Mouse (Mus musculus) gastrocnemius, adult 18-20 months (tissue): Measurements from ENCODE around the gene B3galt6. TPM values are rescaled to one million over a fixed set of nuclear protein-coding genes. Genes with fewer than 3 reads are reported as not detected.

Experiments
- DNase-seq: peaks from one replicate; pipeline ENCODE4 v3.0.0; 2021; ENCODE audit warnings: low spot score
- long read RNA-seq, 2 experiments: library from polyadenylated mRNA; stranded (forward); transcript quantifications; one replicate each; pipeline ENCODE4 v2.0.0; 2021
- total RNA-seq, 2 experiments: library from RNA; stranded (reverse); gene quantifications; 2 replicates each; pipeline ENCODE4 v1.2.3; 2021

B3galt6 gene
- total RNA-seq = 1 to 10 TPM; 1.3 TPM
- long read RNA-seq, experiment 1, transcript B3galt6-201 (1 exons, 3,184 nt) = major isoform, 9 of 9 reads
- long read RNA-seq, experiment 1, partial matches to known transcripts = 0 of 9 reads
- long read RNA-seq, experiment 1, other reads (novel, unspliced or antisense) = 0 of 9 reads
- long read RNA-seq, experiment 2, transcript B3galt6-201 (1 exons, 3,184 nt) = major isoform, 5 of 5 reads
- long read RNA-seq, experiment 2, partial matches to known transcripts = 0 of 5 reads
- long read RNA-seq, experiment 2, other reads (novel, unspliced or antisense) = 0 of 5 reads

DNA sequence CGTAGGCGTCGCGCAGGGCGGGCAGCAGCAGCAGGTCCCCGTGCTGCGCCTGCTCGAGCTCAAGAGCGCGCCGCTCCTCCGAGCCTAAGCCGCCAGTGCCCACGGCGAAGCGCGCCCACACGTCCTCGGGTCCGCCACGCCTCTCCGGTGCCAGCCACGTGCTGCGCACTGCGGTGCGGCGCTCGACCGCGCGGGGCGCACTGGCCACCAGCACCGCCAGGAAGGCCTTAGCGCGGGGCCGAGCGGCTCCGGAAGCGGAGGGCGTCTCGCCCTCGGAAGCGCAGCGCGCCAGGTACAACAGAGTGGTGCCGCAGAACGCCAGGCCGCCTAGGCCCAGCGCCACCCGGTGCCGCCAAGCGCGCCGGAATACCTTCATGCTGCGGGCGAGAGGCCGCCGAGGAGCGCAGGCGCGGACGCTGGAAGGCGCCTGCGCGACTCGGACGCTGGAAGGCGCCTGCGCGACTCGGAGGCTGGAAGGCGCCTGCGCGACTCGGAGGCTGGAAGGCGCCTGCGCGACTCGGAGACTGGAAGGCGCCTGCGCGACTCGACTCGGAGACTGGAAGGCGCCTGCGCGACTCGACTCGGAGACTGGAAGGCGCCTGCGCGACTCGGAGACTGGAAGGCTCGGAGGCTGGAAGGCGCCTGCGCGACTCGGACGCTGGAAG is at the start of gene B3galt6, which contains the start of gene Sdf4:
Gene B3galt6, minus strand, starts transcription at position 409 of the 665 bp plus-strand sequence.
Gene Sdf4, plus strand, starts transcription at position 632 of the 665 bp plus-strand sequence.
- DNase-seq = peak; percentile 78

GRCm38 (mm10) chr4:156034901-156035300 is 42.5 kb upstream of the B3galt6 start:
- no peak for DNase-seq

- DNase-seq = no peak
Observed at GRCm38 (mm10) chr4:156034301-156034700, 41.9 kb upstream of the B3galt6 start.

- peak; percentile 66 for DNase-seq
Observed at GRCm38 (mm10) chr4:156033476-156034119, 41.1 kb upstream of the B3galt6 start.

DNA sequence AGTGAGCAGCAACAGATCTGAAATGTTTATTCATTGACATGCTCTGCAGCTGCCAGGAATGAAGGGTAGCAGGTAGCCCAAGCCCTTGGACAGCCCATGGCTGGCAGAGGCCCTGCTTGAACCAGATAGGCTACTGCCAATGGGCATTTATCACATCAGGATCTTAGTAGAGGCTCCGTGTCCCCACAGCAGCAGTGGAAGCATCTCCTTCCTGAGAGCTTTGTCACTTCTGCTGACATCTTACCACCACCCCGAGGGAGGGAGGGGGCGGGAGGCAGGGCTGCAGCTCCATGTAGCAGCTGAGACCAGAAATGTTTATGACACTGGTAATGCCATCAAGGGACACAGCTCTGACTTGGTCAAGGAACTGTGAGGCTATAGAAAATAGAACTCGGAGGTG is 40.4 kb upstream of the B3galt6 start:
- DNase-seq = no peak

- DNase-seq = peak; percentile 87
Observed at GRCm38 (mm10) chr4:156031593-156032391, 39.3 kb upstream of the B3galt6 start.

GRCm38 (mm10) chr4:156031255-156031592 is 38.8 kb upstream of the B3galt6 start:
- DNase-seq = no peak

DNA sequence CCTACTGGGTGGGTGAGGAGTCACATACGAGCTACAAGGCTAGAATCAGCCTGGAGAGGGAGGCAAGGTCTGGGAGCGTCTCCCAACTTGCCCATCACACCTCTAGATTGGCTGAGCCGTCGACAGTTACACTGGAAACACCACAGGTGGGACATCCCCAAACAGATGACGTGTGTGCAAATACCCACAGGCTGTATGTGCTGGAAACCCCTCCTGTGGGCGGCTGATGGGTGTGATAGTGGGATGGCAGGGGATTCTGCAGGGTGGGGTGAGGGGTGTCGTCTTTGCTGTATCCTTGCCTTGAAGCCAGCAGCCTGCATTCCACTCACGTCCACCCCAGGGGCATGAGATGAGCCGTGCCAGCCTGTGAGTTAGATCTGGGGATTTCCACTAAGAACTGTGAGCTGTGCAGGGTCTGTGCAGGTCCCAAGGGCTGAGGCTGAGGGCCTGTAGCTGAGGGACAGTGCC is 38.2 kb upstream of the B3galt6 start:
- DNase-seq = no peak

DNA sequence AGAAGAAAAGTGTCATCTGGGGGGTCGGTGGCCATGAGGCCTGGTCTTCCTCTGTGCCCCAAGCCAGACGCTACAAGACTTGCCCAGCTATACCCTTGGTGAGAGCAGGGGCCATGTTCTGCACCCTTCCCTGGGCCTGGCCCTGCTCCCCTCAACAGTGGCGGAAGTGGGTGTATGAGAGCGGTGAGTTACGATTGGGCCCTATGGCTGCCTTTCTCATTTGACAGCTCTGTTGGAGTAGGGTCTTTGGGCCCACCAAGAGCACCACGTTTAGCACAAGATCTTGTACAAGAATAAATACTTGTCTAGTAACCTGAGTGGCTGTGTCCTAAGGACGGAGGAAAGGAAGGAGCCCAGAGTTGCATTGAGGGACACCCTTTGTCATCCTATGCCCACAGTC is 36.1 kb upstream of the B3galt6 start:
- no peak for DNase-seq

DNA sequence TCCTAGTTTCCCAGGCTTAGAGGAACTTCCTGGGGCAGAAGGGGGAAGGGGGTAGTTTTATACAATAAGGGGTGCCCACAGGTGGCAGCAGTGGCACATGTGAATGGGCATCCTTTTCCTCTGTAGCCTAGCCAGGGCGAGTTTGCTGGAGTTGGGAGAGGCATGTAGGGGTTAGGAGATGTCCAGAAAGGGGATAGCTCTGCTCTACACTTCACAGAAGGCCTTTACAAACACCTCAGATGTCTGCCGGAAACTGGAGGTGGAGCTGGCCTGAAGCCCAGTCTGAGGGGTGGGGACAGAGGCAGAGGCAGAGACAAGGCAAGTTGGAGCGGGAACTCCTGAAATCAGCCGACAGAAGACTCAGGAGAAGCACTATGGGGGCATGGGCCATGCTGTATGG is 33.6 kb upstream of the B3galt6 start, which contains the start of gene Tnfrsf18:
Gene Tnfrsf18, plus strand, starts transcription at position 152 of the 400 bp plus-strand sequence.
- DNase-seq = no peak

- peak; percentile 80 for DNase-seq
Observed at GRCm38 (mm10) chr4:156024184-156024583, 31.7 kb upstream of the B3galt6 start.

DNA sequence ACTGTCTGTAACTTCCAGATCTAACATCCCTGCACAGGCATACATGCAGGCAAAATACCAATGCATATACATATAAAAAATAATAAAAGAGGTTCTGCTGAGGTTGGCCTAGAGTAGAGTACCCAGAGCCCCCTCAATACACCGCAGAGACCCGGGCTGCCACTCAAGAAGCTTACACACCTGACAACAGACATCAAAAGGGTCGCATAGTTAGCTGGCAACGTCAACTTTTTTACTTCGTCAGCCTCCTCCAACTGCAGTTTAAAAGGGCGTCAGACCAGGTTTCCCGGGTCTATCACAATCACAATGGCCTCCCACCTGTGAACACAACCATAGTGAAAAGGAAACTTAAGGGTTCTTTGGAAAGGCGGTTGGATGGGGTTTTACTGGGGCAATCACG is 31.1 kb upstream of the B3galt6 start:
- DNase-seq = no peak

GRCm38 (mm10) chr4:156021942-156022419 is 29.5 kb upstream of the B3galt6 start:
- no peak for DNase-seq

DNA sequence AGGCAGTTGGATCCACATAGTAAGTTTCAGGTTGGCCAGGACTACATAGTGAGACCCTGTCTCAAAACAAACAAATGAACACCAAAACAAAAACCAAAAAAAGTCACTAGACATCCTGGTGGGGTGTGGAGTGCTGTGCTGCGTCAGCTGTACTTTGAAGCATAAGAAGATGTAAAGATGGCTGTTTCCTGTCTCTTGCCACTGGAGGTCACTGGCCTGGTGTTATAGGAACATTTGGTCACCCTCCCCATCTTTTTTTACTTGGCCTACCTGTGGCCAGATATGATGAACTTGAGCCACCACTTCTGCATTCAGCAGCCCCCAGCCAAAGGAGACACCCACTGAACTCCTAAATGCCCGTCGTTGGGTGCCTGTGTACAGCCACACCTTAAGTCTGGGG is 28.9 kb upstream of the B3galt6 start:
- no peak for DNase-seq

- peak; percentile 40 for DNase-seq
Observed at GRCm38 (mm10) chr4:156019771-156020170, 27.3 kb upstream of the B3galt6 start.

DNA sequence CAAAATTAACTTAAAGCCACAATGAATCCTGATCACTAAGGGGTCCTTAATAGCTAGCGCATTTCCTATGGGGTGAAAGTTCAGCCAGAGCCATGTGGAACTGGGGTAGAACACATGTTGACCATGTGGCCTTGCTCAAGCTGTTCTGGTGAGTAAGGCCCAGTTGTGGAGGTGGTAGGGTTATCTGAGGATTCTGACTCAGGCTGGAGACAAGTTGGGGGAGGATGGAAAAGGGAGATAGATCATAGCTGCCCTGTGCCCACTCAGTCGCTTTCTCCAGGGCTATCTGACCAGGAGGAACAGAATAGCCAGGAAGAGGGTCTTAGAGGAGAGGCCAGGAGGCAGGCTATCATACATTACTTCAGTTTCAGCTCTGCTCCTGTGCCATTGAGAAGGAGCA is 22.0 kb upstream of the B3galt6 start:
- DNase-seq = no peak

DNA sequence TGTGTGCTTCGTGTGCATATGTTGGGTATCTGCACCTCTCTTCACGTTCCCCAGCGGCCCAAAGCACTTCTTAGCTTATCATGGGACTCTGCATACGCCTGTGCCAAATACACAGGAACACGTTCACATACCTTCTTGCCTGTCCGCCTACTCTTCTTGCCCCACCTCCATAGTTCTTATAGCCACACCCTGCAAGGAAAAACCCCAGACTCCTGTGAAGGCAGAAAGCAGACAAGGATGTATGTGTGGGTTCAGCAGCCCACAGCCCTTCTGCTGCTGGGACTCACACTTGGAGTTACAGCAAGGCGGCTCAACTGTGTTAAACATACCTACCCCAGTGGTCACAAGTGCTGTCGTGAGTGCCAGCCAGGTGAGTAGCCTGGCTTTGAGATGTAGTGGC is 21.2 kb upstream of the B3galt6 start, which contains the start of gene Tnfrsf4:
Gene Tnfrsf4, plus strand, starts transcription at position 207 of the 400 bp plus-strand sequence.
- DNase-seq = no peak

- no peak for DNase-seq
Observed at GRCm38 (mm10) chr4:156008369-156008768, 15.9 kb upstream of the B3galt6 start.

- DNase-seq = no peak
Observed at GRCm38 (mm10) chr4:156004109-156004508, 11.7 kb upstream of the B3galt6 start.

DNA sequence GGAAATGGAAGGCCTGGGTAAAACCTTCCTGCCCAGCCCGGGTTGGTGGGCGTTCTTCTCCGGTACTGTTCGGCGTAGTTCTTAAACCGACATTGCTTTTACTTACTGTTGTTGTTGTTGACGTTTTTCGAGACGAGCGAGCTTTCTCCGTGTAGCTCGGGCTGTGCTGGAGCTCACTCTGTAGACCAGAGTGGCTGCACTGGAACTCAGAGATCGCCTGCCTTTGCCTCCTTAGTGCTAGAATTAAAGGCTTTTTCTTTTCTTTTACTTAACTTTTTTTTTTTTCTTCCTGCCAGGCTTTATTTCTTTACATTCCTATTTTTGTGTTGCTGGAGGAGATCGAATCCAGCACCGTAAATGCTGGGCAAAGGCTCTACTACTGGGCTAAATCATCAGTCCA is 1.2 kb upstream of the B3galt6 start:
- DNase-seq = no peak

- peak; percentile 98 for DNase-seq
Observed at GRCm38 (mm10) chr4:155992906-155993547, 578 bp upstream of the B3galt6 start.
